Mouse (Mus musculus) cerebral cortex, adult 2 months (tissue): ENCODE data around the gene Nfia.

ENCODE experiments used
- WGBS: fragments of 180-500 bp; shearing (Covaris S2); methylation state at CpG from one replicate; pipeline ENCODE4 v1.1.7; 2018; 5-methylcytosine and 5-hydroxymethylcytosine counted together

The Nfia gene

GRCm38 (mm10) chr4:97910777-97911580 lies 138.4 kb downstream of the Nfia start:
- 26% methylated on average over 27 of the region's 27 CpGs for WGBS

GRCm38 (mm10) chr4:97911755-97912154 lies 139.2 kb downstream of the Nfia start:
- 82% methylated on average over 7 of the region's 7 CpGs for WGBS

GRCm38 (mm10) chr4:97912155-97912554 lies 139.6 kb downstream of the Nfia start:
- WGBS: 66% methylated on average over 6 of the region's 6 CpGs

- WGBS: 87% methylated on average over 11 of the region's 11 CpGs
Measured at GRCm38 (mm10) chr4:97912560-97912959, 140.0 kb downstream of the Nfia start.

- 45% methylated on average over 2 of the region's 2 CpGs for WGBS
Measured at GRCm38 (mm10) chr4:97914348-97914747, 141.8 kb downstream of the Nfia start.

- WGBS: 85% methylated on average over 5 of the region's 5 CpGs
Measured at GRCm38 (mm10) chr4:97914761-97915160, 142.2 kb downstream of the Nfia start.

GRCm38 (mm10) chr4:97917568-97917967 lies 145.0 kb downstream of the Nfia start:
- WGBS: 86% methylated on average over 6 of the region's 6 CpGs

GRCm38 (mm10) chr4:97918675-97919074 lies 146.1 kb downstream of the Nfia start:
- 69% methylated on average over 3 of the region's 3 CpGs for WGBS

- 87% methylated on average over 2 of the region's 2 CpGs for WGBS
Measured at GRCm38 (mm10) chr4:97919773-97920172, 147.2 kb downstream of the Nfia start.

GRCm38 (mm10) chr4:97920287-97921079 lies 147.9 kb downstream of the Nfia start:
- WGBS: 36% methylated on average over 10 of the region's 10 CpGs

GRCm38 (mm10) chr4:97923248-97923647 lies 150.7 kb downstream of the Nfia start:
- 65% methylated on average over 5 of the region's 5 CpGs for WGBS

- WGBS: 17% methylated on average over 8 of the region's 8 CpGs
Measured at GRCm38 (mm10) chr4:97923876-97924316, 151.4 kb downstream of the Nfia start.

GRCm38 (mm10) chr4:97924414-97924813 lies 151.9 kb downstream of the Nfia start:
- WGBS: 41% methylated on average over 5 of the region's 5 CpGs

- 58% methylated on average over 3 of the region's 3 CpGs for WGBS
Measured at GRCm38 (mm10) chr4:97924855-97925254, 152.3 kb downstream of the Nfia start.

GRCm38 (mm10) chr4:97925644-97926043 lies 153.1 kb downstream of the Nfia start:
- 77% methylated on average over 4 of the region's 4 CpGs for WGBS

GRCm38 (mm10) chr4:97926607-97927308 lies 154.2 kb downstream of the Nfia start:
- WGBS: 47% methylated on average over 5 of the region's 5 CpGs

GRCm38 (mm10) chr4:97927309-97927656 lies 154.7 kb downstream of the Nfia start:
- WGBS: 71% methylated on average over 3 of the region's 3 CpGs

GRCm38 (mm10) chr4:97936371-97936770 lies 163.8 kb downstream of the Nfia start:
- WGBS: 92% methylated on average over 2 of the region's 2 CpGs

- 46% methylated on average over 3 of the region's 3 CpGs for WGBS
Measured at GRCm38 (mm10) chr4:97936912-97937311, 164.4 kb downstream of the Nfia start.

- 72% methylated on average over 4 of the region's 4 CpGs for whole genome bisulfite sequencing
Measured at GRCm38 (mm10) chr4:97939492-97939891, 167.0 kb downstream of the Nfia start.

- WGBS: 76% methylated on average over 4 of the region's 4 CpGs
Measured at GRCm38 (mm10) chr4:97939920-97940520, 167.5 kb downstream of the Nfia start.

GRCm38 (mm10) chr4:97941616-97942015 lies 169.1 kb downstream of the Nfia start:
- WGBS: 55% methylated on average over 8 of the region's 8 CpGs
